Mouse (Mus musculus): ENCODE results near the gene Kpna7. TPM values are rescaled to one million over a fixed set of nuclear protein-coding genes. Genes with fewer than 3 reads are reported as not detected.

Kpna7 gene
- polyA plus RNA-seq, 1 experiment from 2014 or later, result not detected

DNA sequence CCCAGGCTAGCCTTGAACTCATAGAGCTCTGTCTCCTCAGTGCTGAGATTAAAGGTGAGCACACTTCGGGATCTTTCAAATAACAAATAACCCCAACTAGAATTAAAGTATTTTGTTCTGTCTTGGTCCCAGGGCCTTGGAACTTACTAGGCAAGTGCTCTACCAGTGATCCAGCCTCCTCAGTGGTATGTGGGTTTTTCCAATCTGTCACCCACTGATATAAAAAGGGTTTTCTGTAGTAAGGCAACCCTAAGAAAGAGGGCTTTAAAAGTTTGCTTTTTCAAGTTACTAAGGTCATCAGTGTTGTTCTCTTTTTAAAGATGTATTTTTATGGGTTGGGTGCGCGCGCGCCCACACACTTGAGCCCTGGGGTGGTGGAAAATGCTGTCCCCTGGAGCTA, 31.9 kb upstream of the Kpna7 start:
- Histone ChIP-seq H3K4me3 (ENCODE audit: control insufficient read depth in 1 of 2, insufficient read depth in 1 of 2, low read depth in 1 of 2, low read length in 2 of 2) (peak overlapping the region in 1 of 2 experiments; percentile 87; a peak in 1 of 4 replicates), H3K27me3 (ENCODE audit: control insufficient read depth, insufficient read depth, low read length) (no peaks in the 10 kb centered on the region), H3K27ac (replicated peaks in 1 of 2; ENCODE audit: control insufficient read depth in 1 of 2, insufficient read depth in 1 of 2, low read depth in 2 of 2, low read length in 2 of 2) (peak overlapping the region; percentile 65 to 77), H3K4me1 (ENCODE audit: control insufficient read depth in 2 of 2, insufficient read depth in 2 of 2, low read length in 2 of 2) (peaks cover 7 to 21% of the 10 kb centered on the region in 2 experiments; a peak in 2 of 4 replicates), H3K9ac (ENCODE audit: low read length) (no peak overlapping the region), H3K4me2 (ENCODE audit: low read length) (peak overlapping the region; percentile 89), H3K9me3 (ENCODE audit: control insufficient read depth, low read length) (no peaks in the 10 kb centered on the region), H3K36me3 (ENCODE audit: control insufficient read depth, insufficient read depth, low read length) (no peaks in the 10 kb centered on the region; the same call in 1 of the 2 replicates)
- 93% methylated on average over 5 of the region's 5 CpGs for WGBS
- no peak for ATAC-seq (ENCODE audit: insufficient number of reproducible peaks, insufficient read depth, low FRiP score, low read depth)

DNA sequence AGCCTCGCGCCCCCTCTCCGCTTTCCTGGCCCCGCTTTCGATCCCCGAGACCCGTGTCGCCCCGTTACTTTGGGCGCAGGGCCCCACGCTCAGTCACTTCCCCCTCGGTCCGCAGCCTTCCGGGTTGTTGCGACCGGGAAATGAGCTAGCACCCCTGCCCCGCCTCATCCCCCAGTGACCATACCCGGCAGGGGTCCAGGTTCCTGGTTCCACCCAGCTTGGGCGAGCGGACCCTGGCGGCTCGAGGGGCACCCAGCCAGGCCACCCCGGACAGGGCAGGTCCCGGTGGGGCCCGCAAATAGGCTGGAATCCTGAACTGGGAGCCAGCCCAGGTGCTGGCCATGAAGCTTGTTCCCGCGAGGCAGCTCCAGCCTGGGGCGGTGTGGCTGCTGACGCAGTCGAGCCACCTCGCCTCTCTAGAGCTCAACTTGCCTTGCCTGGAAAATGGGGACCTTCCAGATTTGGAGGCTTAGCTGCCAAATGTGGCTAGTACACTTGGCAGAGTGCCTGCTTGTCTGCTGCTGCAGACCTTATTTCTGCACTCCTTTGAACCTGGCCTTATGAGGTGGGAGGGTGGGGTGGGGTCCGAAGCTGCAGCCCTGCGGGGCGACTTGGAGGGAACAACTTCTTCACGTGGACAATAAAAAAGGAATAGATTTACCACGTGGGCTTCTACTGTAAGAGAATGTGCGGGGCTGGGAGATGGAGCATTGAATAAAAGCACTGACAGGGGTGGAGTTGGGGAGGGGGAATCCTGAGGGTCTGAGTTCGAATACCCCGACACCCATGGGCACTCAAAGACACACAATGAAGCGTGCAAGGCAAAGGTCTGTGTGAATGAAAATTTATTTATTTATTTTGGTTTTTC, 31.0 kb upstream of the Kpna7 start:
- no peaks in the 10 kb centered on the region for H3K9me3 ChIP-seq (ENCODE audit: control insufficient read depth, low read length)
- H3K4me2 ChIP-seq (ENCODE audit: low read length), result peak overlapping the region; percentile 89
- H3K27me3 ChIP-seq (ENCODE audit: control insufficient read depth, insufficient read depth, low read length), result no peaks in the 10 kb centered on the region
- WGBS, result 15% methylated on average over 37 of the region's 40 CpGs
- ATAC-seq (ENCODE audit: insufficient number of reproducible peaks, insufficient read depth, low FRiP score, low read depth), result peak; percentile 33
- peak overlapping the region; percentile 23 to 54 for H3K27ac ChIP-seq (replicated peaks in 1 of 2; ENCODE audit: control insufficient read depth in 1 of 2, insufficient read depth in 1 of 2, low read depth in 2 of 2, low read length in 2 of 2)
- H3K36me3 ChIP-seq (ENCODE audit: control insufficient read depth, insufficient read depth, low read length), result peaks cover 9% of the 10 kb centered on the region
- peak overlapping the region; percentile 54 to 87 for H3K4me3 ChIP-seq (ENCODE audit: control insufficient read depth in 1 of 2, insufficient read depth in 1 of 2, low read depth in 1 of 2, low read length in 2 of 2)
- H3K4me1 ChIP-seq (ENCODE audit: control insufficient read depth in 2 of 2, insufficient read depth in 2 of 2, low read length in 2 of 2), result peaks cover 7 to 14% of the 10 kb centered on the region in 2 experiments; a peak in 1 of 4 replicates
- H3K9ac ChIP-seq (ENCODE audit: low read length), result peak overlapping the region; percentile 82

DNA sequence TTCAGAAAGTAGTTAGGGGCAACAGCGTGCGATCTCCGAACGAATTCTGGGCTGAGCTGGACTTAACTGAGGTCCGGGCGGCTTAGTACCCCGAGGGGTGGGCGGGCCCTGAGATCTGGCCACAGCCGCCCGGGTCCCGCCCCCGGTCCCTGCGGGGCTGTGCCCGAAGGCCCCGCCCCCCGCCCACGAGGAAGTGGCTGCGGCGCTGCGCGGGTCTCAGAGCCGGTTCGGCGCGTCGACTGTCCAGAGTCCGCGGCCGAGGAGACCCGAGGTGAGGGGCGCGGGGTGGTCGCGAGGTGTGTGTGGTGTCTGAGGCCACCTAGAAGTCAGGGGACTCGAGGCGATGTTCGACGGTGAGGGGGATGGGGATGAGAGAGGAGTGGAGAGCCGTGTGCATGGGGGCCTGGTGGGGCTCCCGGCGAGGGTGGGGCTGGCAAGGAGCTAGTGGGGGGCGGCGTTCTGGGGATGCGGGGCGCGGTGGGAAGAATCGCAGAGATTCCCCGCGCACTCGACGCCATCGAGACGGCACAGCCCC, 30.3 kb upstream of the Kpna7 start, which contains the start of gene Arpc1b:
Arpc1b (plus strand) TSS at position 145 of the 535 bp plus-strand sequence.
- under 1% methylated on average over 52 of the region's 53 CpGs for WGBS
- no peaks in the 10 kb centered on the region for H3K9me3 ChIP-seq (ENCODE audit: control insufficient read depth, low read length)
- H3K4me2 ChIP-seq (ENCODE audit: low read length), result peak within 1 kb of the TSS; percentile 89
- peaks cover 16% of the 10 kb centered on the region for H3K36me3 ChIP-seq (ENCODE audit: control insufficient read depth, insufficient read depth, low read length)
- H3K4me3 ChIP-seq (ENCODE audit: control insufficient read depth in 1 of 2, insufficient read depth in 1 of 2, low read depth in 1 of 2, low read length in 2 of 2), result peak within 1 kb of the TSS; percentile 54 to 87
- peak within 1 kb of the TSS; percentile 82 for H3K9ac ChIP-seq (ENCODE audit: low read length)
- peak within 1 kb of the TSS; percentile 23 to 54 for H3K27ac ChIP-seq (replicated peaks in 1 of 2; ENCODE audit: control insufficient read depth in 1 of 2, insufficient read depth in 1 of 2, low read depth in 2 of 2, low read length in 2 of 2)
- peak; percentile 80 for ATAC-seq (ENCODE audit: insufficient number of reproducible peaks, insufficient read depth, low FRiP score, low read depth)
- H3K4me1 ChIP-seq (ENCODE audit: control insufficient read depth in 2 of 2, insufficient read depth in 2 of 2, low read length in 2 of 2), result peaks cover 7 to 14% of the 10 kb centered on the region in 2 experiments; a peak in 1 of 4 replicates
- no peaks in the 10 kb centered on the region for H3K27me3 ChIP-seq (ENCODE audit: control insufficient read depth, insufficient read depth, low read length)

DNA sequence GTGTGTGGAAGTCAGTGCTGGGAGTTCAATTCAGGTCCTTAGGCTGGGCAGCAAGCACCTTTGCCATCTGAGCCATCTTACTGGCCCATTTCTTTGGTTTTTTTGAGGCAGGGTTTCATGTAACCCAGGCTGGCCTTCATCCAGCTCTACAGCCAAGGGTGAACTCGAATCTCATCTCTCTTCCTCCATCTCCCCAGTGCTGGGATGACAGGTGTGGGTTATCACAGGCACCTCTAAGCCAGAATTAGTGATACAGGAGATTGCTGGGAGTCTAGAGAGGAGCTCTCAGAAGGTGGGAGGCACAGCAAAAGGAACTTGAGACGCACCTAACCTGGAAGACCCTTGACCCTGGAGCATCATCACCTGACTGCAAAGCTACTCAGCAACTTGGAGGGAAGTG, 29.6 kb upstream of the Kpna7 start:
- ATAC-seq (ENCODE audit: insufficient number of reproducible peaks, insufficient read depth, low FRiP score, low read depth), result no peak
- Histone ChIP-seq H3K27me3 (ENCODE audit: control insufficient read depth, insufficient read depth, low read length) (no peaks in the 10 kb centered on the region), H3K36me3 (ENCODE audit: control insufficient read depth, insufficient read depth, low read length) (peaks cover 23% of the 10 kb centered on the region), H3K4me3 (ENCODE audit: control insufficient read depth in 1 of 2, insufficient read depth in 1 of 2, low read depth in 1 of 2, low read length in 2 of 2) (peak overlapping the region; percentile 54 to 87; a peak in 2 of 4 replicates), H3K9ac (ENCODE audit: low read length) (peak overlapping the region; percentile 82; the same call in 1 of the 2 replicates), H3K9me3 (ENCODE audit: control insufficient read depth, low read length) (no peaks in the 10 kb centered on the region), H3K4me2 (ENCODE audit: low read length) (peak overlapping the region; percentile 89), H3K4me1 (ENCODE audit: control insufficient read depth in 2 of 2, insufficient read depth in 2 of 2, low read length in 2 of 2) (peaks cover 7 to 14% of the 10 kb centered on the region in 2 experiments; a peak in 1 of 4 replicates), H3K27ac (replicated peaks in 1 of 2; ENCODE audit: control insufficient read depth in 1 of 2, insufficient read depth in 1 of 2, low read depth in 2 of 2, low read length in 2 of 2) (no peak overlapping the region)
- WGBS, result 27% methylated on average over 2 of the region's 2 CpGs

DNA sequence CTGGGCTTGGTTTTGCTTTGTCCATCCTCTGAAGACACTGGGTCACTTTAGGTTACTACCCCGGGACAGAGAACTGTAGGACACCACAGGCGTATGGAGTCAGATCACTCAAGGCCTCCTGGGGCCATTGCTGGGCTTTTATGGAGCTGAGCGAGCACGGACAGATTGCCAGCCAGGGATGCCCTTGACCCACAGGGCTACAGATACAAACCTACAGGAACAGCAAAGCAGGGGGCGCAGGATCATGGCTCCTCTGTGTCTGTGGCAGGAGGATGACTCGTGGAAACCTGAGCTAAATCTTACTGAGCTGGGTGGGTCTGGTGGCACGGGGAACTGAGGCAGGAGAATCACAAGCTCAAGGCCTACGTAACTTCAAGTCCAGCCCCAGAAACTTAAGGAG, 28.7 kb upstream of the Kpna7 start:
- Histone ChIP-seq H3K4me2 (ENCODE audit: low read length) (no peak overlapping the region), H3K36me3 (ENCODE audit: control insufficient read depth, insufficient read depth, low read length) (peaks cover 32% of the 10 kb centered on the region), H3K27ac (replicated peaks in 1 of 2; ENCODE audit: control insufficient read depth in 1 of 2, insufficient read depth in 1 of 2, low read depth in 2 of 2, low read length in 2 of 2) (no peak overlapping the region), H3K4me1 (ENCODE audit: control insufficient read depth in 2 of 2, insufficient read depth in 2 of 2, low read length in 2 of 2) (peaks cover 7 to 14% of the 10 kb centered on the region in 2 experiments; a peak in 1 of 4 replicates), H3K9me3 (ENCODE audit: control insufficient read depth, low read length) (no peaks in the 10 kb centered on the region), H3K4me3 (ENCODE audit: control insufficient read depth in 1 of 2, insufficient read depth in 1 of 2, low read depth in 1 of 2, low read length in 2 of 2) (no peak overlapping the region), H3K9ac (ENCODE audit: low read length) (no peak overlapping the region), H3K27me3 (ENCODE audit: control insufficient read depth, insufficient read depth, low read length) (no peaks in the 10 kb centered on the region)
- WGBS, result 82% methylated on average over 8 of the region's 8 CpGs
- ATAC-seq (ENCODE audit: insufficient number of reproducible peaks, insufficient read depth, low FRiP score, low read depth), result no peak

DNA sequence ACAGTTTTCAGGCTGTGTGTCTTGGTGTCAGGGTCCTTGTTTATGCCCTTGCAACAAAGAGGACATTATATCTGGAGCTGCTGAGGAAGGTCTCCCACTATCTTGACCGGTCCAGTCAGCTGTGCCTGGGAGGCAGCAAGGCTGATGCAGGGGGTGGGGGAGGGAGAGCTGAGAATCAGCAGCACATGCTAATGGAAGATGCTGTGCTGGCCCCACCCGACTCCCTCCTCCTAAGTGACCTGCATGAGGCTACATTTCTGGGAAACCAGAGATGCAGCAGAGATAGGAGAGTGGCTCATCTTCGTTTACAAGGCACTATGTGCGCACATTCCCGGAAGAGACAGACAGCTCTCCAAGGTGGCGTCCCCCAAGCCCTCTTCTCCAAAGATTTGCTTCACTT, 26.6 kb upstream of the Kpna7 start:
- no peaks in the 10 kb centered on the region for H3K27me3 ChIP-seq (ENCODE audit: control insufficient read depth, insufficient read depth, low read length)
- peaks cover 53% of the 10 kb centered on the region for H3K36me3 ChIP-seq (ENCODE audit: control insufficient read depth, insufficient read depth, low read length)
- H3K4me1 ChIP-seq (ENCODE audit: control insufficient read depth in 2 of 2, insufficient read depth in 2 of 2, low read length in 2 of 2), result peaks cover 3 to 6% of the 10 kb centered on the region in 2 experiments; a peak in 1 of 4 replicates
- H3K4me2 ChIP-seq (ENCODE audit: low read length), result no peak overlapping the region
- no peak overlapping the region for H3K4me3 ChIP-seq (ENCODE audit: control insufficient read depth in 1 of 2, insufficient read depth in 1 of 2, low read depth in 1 of 2, low read length in 2 of 2)
- no peaks in the 10 kb centered on the region for H3K9me3 ChIP-seq (ENCODE audit: control insufficient read depth, low read length)
- ATAC-seq (ENCODE audit: insufficient number of reproducible peaks, insufficient read depth, low FRiP score, low read depth), result no peak
- WGBS, result 80% methylated on average over 6 of the region's 6 CpGs
- H3K9ac ChIP-seq (ENCODE audit: low read length), result no peak overlapping the region
- H3K27ac ChIP-seq (replicated peaks in 1 of 2; ENCODE audit: control insufficient read depth in 1 of 2, insufficient read depth in 1 of 2, low read depth in 2 of 2, low read length in 2 of 2), result no peak overlapping the region

DNA sequence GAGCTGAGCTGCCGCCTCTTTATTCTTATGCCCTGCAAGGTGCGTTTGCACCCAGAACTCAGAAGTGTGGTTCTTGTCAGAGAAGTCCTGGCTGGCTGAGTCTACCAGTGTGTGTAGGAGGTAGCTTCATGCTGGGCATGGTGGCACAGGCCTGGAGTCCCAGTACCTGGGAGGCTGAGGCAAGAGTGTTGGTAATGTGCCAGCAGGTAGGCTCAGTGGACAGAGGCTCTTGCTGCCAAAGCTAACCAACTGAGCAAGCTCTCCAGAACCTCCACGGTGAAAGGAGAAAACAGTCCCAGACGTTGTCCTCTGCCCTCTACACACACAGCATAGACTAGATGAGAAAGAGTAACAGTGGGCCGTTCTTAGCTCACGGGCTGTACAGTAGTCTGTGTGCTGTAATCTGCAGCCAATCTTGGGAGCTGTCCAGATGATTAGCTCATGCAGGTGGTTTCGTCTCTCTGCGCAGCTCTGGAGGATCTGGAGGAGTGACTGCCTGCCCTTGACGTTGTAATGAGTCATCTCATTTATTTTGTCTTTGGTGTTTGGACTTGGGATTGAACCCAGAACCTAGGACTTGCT, 22.0 kb upstream of the Kpna7 start:
- ATAC-seq (ENCODE audit: insufficient number of reproducible peaks, insufficient read depth, low FRiP score, low read depth), result no peak
- no peaks in the 10 kb centered on the region for H3K27me3 ChIP-seq (ENCODE audit: control insufficient read depth, insufficient read depth, low read length)
- 82% methylated on average over 9 of the region's 9 CpGs for WGBS

More for the DNA sequence above, 22.0 kb upstream of the Kpna7 start:
- Histone ChIP-seq H3K9ac (ENCODE audit: low read length) (no peak overlapping the region), H3K9me3 (ENCODE audit: control insufficient read depth, low read length) (no peaks in the 10 kb centered on the region), H3K4me3 (ENCODE audit: control insufficient read depth in 1 of 2, insufficient read depth in 1 of 2, low read depth in 1 of 2, low read length in 2 of 2) (no peak overlapping the region), H3K36me3 (ENCODE audit: control insufficient read depth, insufficient read depth, low read length) (peaks cover 99% of the 10 kb centered on the region), H3K4me1 (ENCODE audit: control insufficient read depth in 2 of 2, insufficient read depth in 2 of 2, low read length in 2 of 2) (no peaks in the 10 kb centered on the region), H3K27ac (replicated peaks in 1 of 2; ENCODE audit: control insufficient read depth in 1 of 2, insufficient read depth in 1 of 2, low read depth in 2 of 2, low read length in 2 of 2) (no peak overlapping the region), H3K4me2 (ENCODE audit: low read length) (no peak overlapping the region)
